Mouse (Mus musculus): ENCODE measurements at regions not wholly inside any gene's neighbourhood (a gene's known extent, or its start where the extent isn't known, plus 50 kb on each side); places are given as distances from the start of the nearest gene placed in this dataset.

GRCm38 (mm10) chr2:173365441-173366166 is 89.3 kb upstream of the Pmepa1 start:
- no peak for ATAC-seq (replicated peaks; ENCODE audit: insufficient number of reproducible peaks, low FRiP score, low TSS enrichment, poor library complexity, severe bottlenecking)

- ATAC-seq (replicated peaks; ENCODE audit: insufficient number of reproducible peaks, low FRiP score, low TSS enrichment, poor library complexity, severe bottlenecking): no peak
Measured at GRCm38 (mm10) chr2:173366734-173367133, 90.4 kb upstream of the Pmepa1 start.

- ATAC-seq (replicated peaks; ENCODE audit: insufficient number of reproducible peaks, low FRiP score, low TSS enrichment, poor library complexity, severe bottlenecking): no peak
Measured at GRCm38 (mm10) chr2:173368899-173369298, 92.6 kb upstream of the Pmepa1 start.

- no peak for ATAC-seq (replicated peaks; ENCODE audit: insufficient number of reproducible peaks, low FRiP score, low TSS enrichment, poor library complexity, severe bottlenecking)
Measured at GRCm38 (mm10) chr2:173376926-173377325, 100.6 kb upstream of the Pmepa1 start.

GRCm38 (mm10) chr2:173377497-173378257 is 101.3 kb upstream of the Pmepa1 start:
- no peak for ATAC-seq (replicated peaks; ENCODE audit: insufficient number of reproducible peaks, low FRiP score, low TSS enrichment, poor library complexity, severe bottlenecking)

GRCm38 (mm10) chr2:173379736-173380135 is 103.4 kb upstream of the Pmepa1 start:
- no peak for ATAC-seq (replicated peaks; ENCODE audit: insufficient number of reproducible peaks, low FRiP score, low TSS enrichment, poor library complexity, severe bottlenecking)

- no peak for ATAC-seq (replicated peaks; ENCODE audit: insufficient number of reproducible peaks, low FRiP score, low TSS enrichment, poor library complexity, severe bottlenecking)
Measured at GRCm38 (mm10) chr2:173380341-173380761, 104.0 kb upstream of the Pmepa1 start.

GRCm38 (mm10) chr2:173382176-173382813 is 106.0 kb upstream of the Pmepa1 start:
- ATAC-seq (replicated peaks; ENCODE audit: insufficient number of reproducible peaks, low FRiP score, low TSS enrichment, poor library complexity, severe bottlenecking): no peak

- no peak for ATAC-seq (replicated peaks; ENCODE audit: insufficient number of reproducible peaks, low FRiP score, low TSS enrichment, poor library complexity, severe bottlenecking)
Measured at GRCm38 (mm10) chr2:173384935-173385586, 108.7 kb upstream of the Pmepa1 start.

GRCm38 (mm10) chr2:173385722-173386141 is 109.4 kb upstream of the Pmepa1 start:
- ATAC-seq (replicated peaks; ENCODE audit: insufficient number of reproducible peaks, low FRiP score, low TSS enrichment, poor library complexity, severe bottlenecking): no peak

- no peak for ATAC-seq (replicated peaks; ENCODE audit: insufficient number of reproducible peaks, low FRiP score, low TSS enrichment, poor library complexity, severe bottlenecking)
Measured at GRCm38 (mm10) chr2:173388140-173388539, 111.8 kb upstream of the Pmepa1 start.

GRCm38 (mm10) chr2:173392557-173393323 is 116.4 kb upstream of the Pmepa1 start:
- ATAC-seq (replicated peaks; ENCODE audit: insufficient number of reproducible peaks, low FRiP score, low TSS enrichment, poor library complexity, severe bottlenecking): no peak

- no peak for ATAC-seq (replicated peaks; ENCODE audit: insufficient number of reproducible peaks, low FRiP score, low TSS enrichment, poor library complexity, severe bottlenecking)
Measured at GRCm38 (mm10) chr2:173393324-173393592, 116.9 kb upstream of the Pmepa1 start.

- no peak for ATAC-seq (replicated peaks; ENCODE audit: insufficient number of reproducible peaks, low FRiP score, low TSS enrichment, poor library complexity, severe bottlenecking)
Measured at GRCm38 (mm10) chr2:173395526-173395925, 119.2 kb upstream of the Pmepa1 start.

- no peak for ATAC-seq (replicated peaks; ENCODE audit: insufficient number of reproducible peaks, low FRiP score, low TSS enrichment, poor library complexity, severe bottlenecking)
Measured at GRCm38 (mm10) chr2:173397846-173398331, 121.6 kb upstream of the Pmepa1 start.

GRCm38 (mm10) chr2:173405629-173406028 is 116.8 kb upstream of the 1700021F07Rik start:
- ATAC-seq (replicated peaks; ENCODE audit: insufficient number of reproducible peaks, low FRiP score, low TSS enrichment, poor library complexity, severe bottlenecking): no peak

GRCm38 (mm10) chr2:173406344-173407094 is 115.9 kb upstream of the 1700021F07Rik start:
- ATAC-seq (replicated peaks; ENCODE audit: insufficient number of reproducible peaks, low FRiP score, low TSS enrichment, poor library complexity, severe bottlenecking): no peak

- ATAC-seq (replicated peaks; ENCODE audit: insufficient number of reproducible peaks, low FRiP score, low TSS enrichment, poor library complexity, severe bottlenecking): no peak
Measured at GRCm38 (mm10) chr2:173407133-173407532, 115.3 kb upstream of the 1700021F07Rik start.
